14 mouse cellular contexts compared by ENCODE assay signal in the genomic region with DNA sequence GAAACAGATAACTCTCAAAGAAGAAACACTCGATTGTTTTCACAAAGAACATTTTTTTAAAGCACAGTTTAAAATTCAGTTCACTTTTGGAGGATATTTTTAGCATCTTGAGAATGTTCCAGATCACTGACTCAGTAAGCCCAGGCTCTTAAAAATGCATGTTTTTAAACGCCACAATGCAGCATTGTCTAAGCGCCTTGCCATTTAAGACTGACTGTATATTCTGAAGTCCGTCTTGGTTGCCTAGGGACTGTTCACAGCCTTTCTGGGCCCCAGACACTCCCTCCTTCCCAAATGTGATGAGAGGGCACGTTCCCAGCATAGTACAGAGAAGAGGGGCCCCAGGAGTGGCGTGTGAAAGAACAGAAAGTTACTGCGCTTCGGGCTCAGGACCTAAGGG. TPM values are rescaled to one million over a fixed set of nuclear protein-coding genes. Genes with fewer than 3 reads are reported as not detected.
DNase-seq lines count a peak whose midpoint lies in the region; ATAC-seq lines count a peak whose summit lies in the region.
"Had no signal": no experiment of that assay in that cellular context is flagged by ENCODE, and none has a peak within 500 bp of the region (broad histone marks: within the 10 kb centered on the region; RNA-seq: fewer than 3 reads in every experiment).

No protein-coding gene starts in this region.

- H3K27ac ChIP-seq in hindbrain, embryonic 10.5 days, result peak overlapping the region; percentile 74
- no peak overlapping the region for H3K27ac ChIP-seq in hindbrain, embryonic 16.5 days (ENCODE audit: low read depth, low read length)
- no peak overlapping the region for H3K27ac ChIP-seq in neural tube, embryonic 12.5 days
- H3K27ac ChIP-seq in hindbrain, embryonic 12.5 days, result peak overlapping the region; percentile 41; the same call in 1 of the 2 replicates
- H3K27ac ChIP-seq: liver, embryonic 15.5 days had no signal

- peak; percentile 11 for DNase-seq in hindbrain, embryonic 10.5 days (ENCODE audit: low spot score)
- no peak for DNase-seq in neural tube, embryonic 10.5 days (ENCODE audit: extremely low spot score, low spot score)
- DNase-seq in telencephalon, adult 2 months (ENCODE audit: low read depth, low spot score), result peak; percentile 60
- DNase-seq in cerebellum, adult 11-12 months, result no peak
- DNase-seq: adrenal gland, postnatal 25 days; cerebellum, postnatal 10 days; heart, postnatal 14 days; spleen, adult 18-20 months had no signal

- no peak overlapping the region for H3K4me2 ChIP-seq in hindbrain, embryonic 16.5 days (ENCODE audit: low read length)
- no peak overlapping the region for H3K4me2 ChIP-seq in neural tube, embryonic 12.5 days (replicated peaks)
- no peak overlapping the region for H3K4me2 ChIP-seq in hindbrain, embryonic 12.5 days (replicated peaks)
- H3K4me2 ChIP-seq: liver, embryonic 15.5 days had no signal

- WGBS in hindbrain, embryonic 10.5 days, result 43% methylated on average over 8 of the region's 8 CpGs
- WGBS in hindbrain, embryonic 16.5 days, result 20% methylated on average over 8 of the region's 8 CpGs
- WGBS in neural tube, embryonic 12.5 days, result 30% methylated on average over 8 of the region's 8 CpGs
- 37% methylated on average over 8 of the region's 8 CpGs for WGBS in hindbrain, embryonic 12.5 days

- H3K9ac ChIP-seq in hindbrain, embryonic 16.5 days (ENCODE audit: low read depth, low read length), result no peak overlapping the region
- no peak overlapping the region for H3K9ac ChIP-seq in neural tube, embryonic 12.5 days
- H3K9ac ChIP-seq in hindbrain, embryonic 12.5 days, result no peak overlapping the region
- H3K9ac ChIP-seq: liver, embryonic 15.5 days had no signal

- no peaks in the 10 kb centered on the region for H3K9me3 ChIP-seq in hindbrain, embryonic 10.5 days
- no peaks in the 10 kb centered on the region for H3K9me3 ChIP-seq in hindbrain, embryonic 16.5 days (ENCODE audit: control insufficient read depth, low read length)
- H3K9me3 ChIP-seq in neural tube, embryonic 12.5 days, result no peaks in the 10 kb centered on the region
- no peaks in the 10 kb centered on the region for H3K9me3 ChIP-seq in hindbrain, embryonic 12.5 days (replicated peaks)
- H3K9me3 ChIP-seq: liver, embryonic 15.5 days had no signal

- 0 out of 2 replicates have a peak, but pooled peaks cover 3% of the 10 kb centered on the region for H3K27me3 ChIP-seq in hindbrain, embryonic 10.5 days (ENCODE audit: insufficient read depth, poor library complexity, severe bottlenecking)
- H3K27me3 ChIP-seq in hindbrain, embryonic 16.5 days (replicated peaks; ENCODE audit: control insufficient read depth, insufficient read depth, low read length), result no peaks in the 10 kb centered on the region
- no peaks in the 10 kb centered on the region for H3K27me3 ChIP-seq in neural tube, embryonic 12.5 days (replicated peaks)
- H3K27me3 ChIP-seq in hindbrain, embryonic 12.5 days, result no peaks in the 10 kb centered on the region

- no peaks in the 10 kb centered on the region for H3K36me3 ChIP-seq in hindbrain, embryonic 10.5 days
- H3K36me3 ChIP-seq in hindbrain, embryonic 16.5 days (ENCODE audit: control insufficient read depth, insufficient read depth, low read length), result no peaks in the 10 kb centered on the region
- no peaks in the 10 kb centered on the region for H3K36me3 ChIP-seq in neural tube, embryonic 12.5 days
- H3K36me3 ChIP-seq in hindbrain, embryonic 12.5 days, result no peaks in the 10 kb centered on the region
- H3K36me3 ChIP-seq: liver, embryonic 15.5 days had no signal

- H3K4me1 ChIP-seq in hindbrain, embryonic 10.5 days (replicated peaks), result peaks cover 15% of the 10 kb centered on the region
- no peaks in the 10 kb centered on the region for H3K4me1 ChIP-seq in hindbrain, embryonic 16.5 days (ENCODE audit: control insufficient read depth, insufficient read depth, low read depth, low read length)
- H3K4me1 ChIP-seq in neural tube, embryonic 12.5 days, result 0 out of 2 replicates have a peak, but pooled peaks cover 3% of the 10 kb centered on the region
- peaks cover 5% of the 10 kb centered on the region; the same call in 1 of the 2 replicates for H3K4me1 ChIP-seq in hindbrain, embryonic 12.5 days

- no peak for ATAC-seq in hindbrain, embryonic 16.5 days
- ATAC-seq in neural tube, embryonic 12.5 days (ENCODE audit: low FRiP score, low read depth), result peak; percentile 48; the same call in 1 of the 2 replicates
- peak; percentile 77 for ATAC-seq in hindbrain, embryonic 12.5 days (ENCODE audit: low FRiP score)

- no peak overlapping the region for H3K4me3 ChIP-seq in hindbrain, embryonic 10.5 days
- H3K4me3 ChIP-seq in hindbrain, embryonic 16.5 days (ENCODE audit: low read length), result no peak overlapping the region
- no peak overlapping the region for H3K4me3 ChIP-seq in neural tube, embryonic 12.5 days
- no peak overlapping the region for H3K4me3 ChIP-seq in hindbrain, embryonic 12.5 days
- H3K4me3 ChIP-seq: liver, embryonic 15.5 days; myocyte had no signal

RNA-seq across cellular contexts. Expression of gene Tvp23b, which starts 32.1 kb away (rescaled TPM):
- 44.0 and 44.4 TPM in 2 replicates for polyA plus RNA-seq in hindbrain, embryonic 10.5 days (2016; fragmentation: Nextera tagmentation; extraction: Ambion mirVana)
- 59.0 and 60.3 TPM in 2 replicates for polyA plus RNA-seq in hindbrain, embryonic 16.5 days (2015; fragmentation: Nextera tagmentation; extraction: Ambion mirVana)
- 40.5 and 43.9 TPM in 2 replicates for polyA plus RNA-seq in neural tube, embryonic 12.5 days (2016; fragmentation: Nextera tagmentation; extraction: Ambion mirVana)
- 49.5 and 51.7 TPM in 2 replicates for polyA plus RNA-seq in hindbrain, embryonic 12.5 days (2016; fragmentation: Nextera tagmentation; extraction: Ambion mirVana)

RNA-seq across cellular contexts. Expression of gene Cdrt4, which starts 39.6 kb away (rescaled TPM):
- 0.30 TPM in 1 of 2 replicates, not detected in the other for polyA plus RNA-seq in hindbrain, embryonic 10.5 days (2016; fragmentation: Nextera tagmentation; extraction: Ambion mirVana)
- 0.23 TPM in 1 of 2 replicates, not detected in the other for polyA plus RNA-seq in hindbrain, embryonic 16.5 days (2015; fragmentation: Nextera tagmentation; extraction: Ambion mirVana)
- polyA plus RNA-seq in neural tube, embryonic 12.5 days (2016; fragmentation: Nextera tagmentation; extraction: Ambion mirVana), result 0.28 and 0.29 TPM in 2 replicates
- not detected in 2 replicates for polyA plus RNA-seq in hindbrain, embryonic 12.5 days (2016; fragmentation: Nextera tagmentation; extraction: Ambion mirVana)
- polyA plus RNA-seq: forebrain, embryonic 11.5 days; liver, embryonic 15.5 days; myocyte had no signal

Comparison
In these comparisons a context has a peak if more than half of its experiments do, and no peak if none do; other contexts are left out.
1. H3K27ac ChIP-seq: peak in hindbrain, embryonic 10.5 days (single experiment) and hindbrain, embryonic 12.5 days (single experiment); none in hindbrain, embryonic 16.5 days (single experiment) and neural tube, embryonic 12.5 days (single experiment).
2. DNase-seq: peak in hindbrain, embryonic 10.5 days (single experiment) and telencephalon, adult 2 months (single experiment); none in neural tube, embryonic 10.5 days (single experiment) and cerebellum, adult 11-12 months (single experiment).